Mouse (Mus musculus) midbrain, embryonic 15.5 days (tissue): ENCODE measurements around the gene Mlh1. TPM values are rescaled to one million over a fixed set of nuclear protein-coding genes. Genes with fewer than 3 reads are reported as not detected.

Experiments
- ATAC-seq: fragments of 200-750 bp; cut with Nextera tagmentation; replicated peaks from 2 replicates; pipeline ENCODE4 v1.8.0; 2017; ENCODE audit warnings: moderate TSS enrichment
- H3K27ac ChIP-seq: fragments of 300-500 bp; sonication (generic); 2 replicates; pipeline ENCODE4 v1.5.1; 2015; ENCODE audit warnings: mild to moderate bottlenecking, inconsistent platforms
- H3K27me3 ChIP-seq: fragments of 300-500 bp; sonication (generic); replicated peaks from 2 replicates; pipeline ENCODE4 v1.6.1; 2015; ENCODE audit warnings: inconsistent platforms
- H3K36me3 ChIP-seq: fragments of 300-500 bp; sonication (generic); replicated peaks from 2 replicates; pipeline ENCODE4 v1.6.1; 2015; ENCODE audit warnings: inconsistent platforms
- H3K4me1 ChIP-seq: fragments of 300-500 bp; sonication (generic); 2 replicates; pipeline ENCODE4 v1.6.1; 2015; ENCODE audit warnings: inconsistent platforms
- H3K4me2 ChIP-seq: fragments of 300-500 bp; sonication (generic); 2 replicates; pipeline ENCODE4 v1.6.1; 2015; ENCODE audit warnings: inconsistent platforms, mild to moderate bottlenecking, moderate library complexity
- H3K4me3 ChIP-seq: fragments of 300-500 bp; sonication (generic); 2 replicates; pipeline ENCODE4 v1.5.1; 2015; ENCODE audit warnings: mild to moderate bottlenecking, inconsistent platforms
- H3K9ac ChIP-seq: fragments of 300-500 bp; sonication (generic); 2 replicates; pipeline ENCODE4 v1.6.1; 2015; ENCODE audit warnings: mild to moderate bottlenecking, inconsistent platforms
- H3K9me3 ChIP-seq: fragments of 300-500 bp; sonication (generic); 2 replicates; pipeline ENCODE4 v1.6.1; 2016; ENCODE audit warnings: inconsistent platforms
- WGBS: fragments of 180-500 bp; shearing (Covaris S2); methylation state at CpG from one replicate; pipeline ENCODE4 v1.1.7; 2015; ENCODE audit warnings: mixed read lengths; 5-methylcytosine and 5-hydroxymethylcytosine counted together
- polyA plus RNA-seq: library from polyadenylated mRNA; unstranded; fragments of >200 nt; fragmentation: Nextera tagmentation; extraction: Ambion mirVana; gene quantifications from 2 replicates; pipeline ENCODE4 v1.2.1, GENCODE M21; 2015

Mlh1 gene
- polyA plus RNA-seq, 1 experiment from 2014 or later, result 31.3 TPM

DNA sequence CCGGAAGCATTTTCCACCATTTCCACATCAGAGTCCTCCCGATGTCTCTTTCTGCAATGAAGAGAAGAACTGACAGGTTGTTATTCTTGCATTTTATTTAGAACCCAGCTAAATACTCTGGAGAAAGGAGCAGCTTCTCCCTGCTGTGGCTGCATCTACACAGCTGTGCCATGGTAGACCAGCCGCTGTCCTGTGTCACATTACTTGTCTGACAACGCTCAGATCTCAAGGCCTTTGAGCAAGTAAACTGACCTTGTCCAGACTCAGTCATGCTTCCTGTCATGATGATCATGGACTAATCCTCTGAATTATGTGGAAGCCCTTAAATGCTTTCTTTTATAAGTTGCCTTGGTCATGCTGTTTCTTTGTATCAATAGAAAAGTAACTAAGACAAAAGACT, 31.8 kb downstream of the Mlh1 start:
- no peak for ATAC-seq
- no peaks in the 10 kb centered on the region for H3K27me3 ChIP-seq
- no peaks in the 10 kb centered on the region for H3K4me1 ChIP-seq
- no peak overlapping the region for H3K27ac ChIP-seq
- H3K36me3 ChIP-seq, result peaks cover 38% of the 10 kb centered on the region; the same call in 1 of the 2 replicates
- no peaks in the 10 kb centered on the region for H3K9me3 ChIP-seq
- no peak overlapping the region for H3K4me2 ChIP-seq
- H3K4me3 ChIP-seq, result no peak overlapping the region
- 59% methylated on average over 4 of the region's 4 CpGs for WGBS
- H3K9ac ChIP-seq, result no peak overlapping the region

DNA sequence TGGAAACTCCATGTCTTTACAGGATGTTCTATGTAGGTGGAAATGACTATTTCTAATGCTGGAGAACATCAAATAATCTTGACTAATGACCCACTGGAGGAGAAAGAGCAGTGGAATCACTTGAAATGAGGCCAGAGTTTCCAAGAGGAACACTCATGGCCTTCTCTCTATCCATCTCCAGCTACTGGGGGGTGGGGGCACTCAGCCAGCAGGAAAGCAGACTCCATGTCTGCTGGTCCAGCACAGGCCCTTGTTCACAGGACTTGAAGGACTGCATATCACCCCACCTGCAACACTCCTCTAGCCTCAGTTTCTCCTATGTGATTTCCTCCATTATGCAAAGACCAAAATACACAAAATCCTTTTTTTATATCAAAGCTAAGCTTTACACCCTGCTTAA, 33.9 kb downstream of the Mlh1 start:
- Histone ChIP-seq H3K9me3 (no peaks in the 10 kb centered on the region), H3K4me2 (no peak overlapping the region), H3K9ac (no peak overlapping the region), H3K4me1 (no peaks in the 10 kb centered on the region), H3K36me3 (peaks cover 46% of the 10 kb centered on the region; the same call in 1 of the 2 replicates), H3K27ac (no peak overlapping the region), H3K27me3 (no peaks in the 10 kb centered on the region), H3K4me3 (no peak overlapping the region)
- no peak for ATAC-seq

DNA sequence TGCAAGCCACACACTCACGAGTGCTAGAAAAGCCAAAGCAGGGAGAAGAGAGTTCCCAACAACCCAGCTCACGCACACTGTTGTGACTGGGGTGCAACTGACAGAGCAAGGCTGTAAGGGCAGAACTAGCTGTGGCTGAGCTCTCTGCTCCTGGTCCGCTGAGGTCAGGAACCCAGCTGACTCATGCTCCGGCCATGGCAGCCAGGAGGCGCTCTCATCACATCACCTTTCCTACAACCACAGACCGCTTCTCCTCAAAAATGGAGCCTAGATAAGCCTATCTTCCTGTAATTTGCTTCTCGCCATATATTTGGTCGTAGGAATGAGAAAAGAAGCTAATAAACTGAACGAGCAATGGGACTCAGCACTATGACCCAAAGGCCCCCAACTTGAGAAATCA, 36.9 kb downstream of the Mlh1 start:
- Histone ChIP-seq H3K9ac (no peak overlapping the region), H3K4me2 (no peak overlapping the region), H3K4me1 (no peaks in the 10 kb centered on the region), H3K4me3 (no peak overlapping the region), H3K27me3 (no peaks in the 10 kb centered on the region), H3K27ac (no peak overlapping the region), H3K36me3 (peaks cover 50% of the 10 kb centered on the region; the same call in 1 of the 2 replicates), H3K9me3 (no peaks in the 10 kb centered on the region)
- 91% methylated on average over 9 of the region's 9 CpGs for WGBS
- ATAC-seq, result no peak

DNA sequence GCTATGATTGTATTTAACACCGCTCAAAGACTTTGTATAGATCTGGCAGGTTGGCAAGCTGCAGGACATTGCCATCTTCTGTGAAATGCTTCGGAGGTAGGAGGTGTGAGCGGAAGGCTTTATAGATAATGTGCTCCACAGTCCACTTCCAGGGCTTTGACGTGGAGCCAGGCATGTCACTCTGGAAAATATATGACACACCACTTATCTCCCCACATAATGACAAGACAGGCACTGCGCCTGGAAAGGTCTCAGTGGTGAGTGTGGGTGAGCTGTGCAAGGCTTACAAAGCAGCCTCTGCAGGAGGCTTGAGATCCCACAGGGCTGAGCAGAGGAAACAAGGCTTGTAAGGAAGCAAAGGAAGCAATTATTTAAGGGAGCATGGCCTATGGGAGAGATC, 43.1 kb downstream of the Mlh1 start:
- Histone ChIP-seq H3K27me3 (no peaks in the 10 kb centered on the region), H3K4me2 (no peak overlapping the region), H3K9me3 (no peaks in the 10 kb centered on the region), H3K9ac (no peak overlapping the region), H3K4me3 (no peak overlapping the region), H3K27ac (no peak overlapping the region), H3K36me3 (peaks cover 38% of the 10 kb centered on the region), H3K4me1 (no peaks in the 10 kb centered on the region)
- 93% methylated on average over 5 of the region's 5 CpGs for WGBS
- ATAC-seq, result no peak

DNA sequence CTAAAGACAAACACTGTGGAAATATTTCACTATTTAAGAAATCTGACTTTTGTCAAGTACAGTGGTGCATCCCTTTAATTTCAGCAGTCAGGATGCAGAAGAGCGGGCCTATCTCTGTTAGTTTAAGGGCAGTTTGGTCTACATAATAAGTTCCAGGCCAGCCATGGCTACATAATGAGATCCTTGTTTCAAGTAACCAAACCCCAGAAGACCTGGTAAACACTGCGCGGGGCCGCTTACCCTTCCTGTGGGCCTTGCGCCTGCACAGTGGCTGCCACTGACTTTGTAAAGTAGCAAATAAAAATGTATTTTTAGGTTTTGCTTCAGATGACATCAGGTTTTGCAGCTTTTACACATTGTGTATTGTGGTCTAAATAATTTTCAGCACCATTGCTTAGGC, 48.2 kb downstream of the Mlh1 start:
- no peaks in the 10 kb centered on the region for H3K4me1 ChIP-seq
- no peak overlapping the region for H3K4me2 ChIP-seq
- no peaks in the 10 kb centered on the region for H3K9me3 ChIP-seq
- no peak overlapping the region for H3K9ac ChIP-seq
- no peaks in the 10 kb centered on the region for H3K27me3 ChIP-seq
- H3K27ac ChIP-seq, result no peak overlapping the region
- no peak for ATAC-seq
- 97% methylated on average over 5 of the region's 5 CpGs for WGBS
- H3K36me3 ChIP-seq, result peaks cover 34% of the 10 kb centered on the region
- no peak overlapping the region for H3K4me3 ChIP-seq

DNA sequence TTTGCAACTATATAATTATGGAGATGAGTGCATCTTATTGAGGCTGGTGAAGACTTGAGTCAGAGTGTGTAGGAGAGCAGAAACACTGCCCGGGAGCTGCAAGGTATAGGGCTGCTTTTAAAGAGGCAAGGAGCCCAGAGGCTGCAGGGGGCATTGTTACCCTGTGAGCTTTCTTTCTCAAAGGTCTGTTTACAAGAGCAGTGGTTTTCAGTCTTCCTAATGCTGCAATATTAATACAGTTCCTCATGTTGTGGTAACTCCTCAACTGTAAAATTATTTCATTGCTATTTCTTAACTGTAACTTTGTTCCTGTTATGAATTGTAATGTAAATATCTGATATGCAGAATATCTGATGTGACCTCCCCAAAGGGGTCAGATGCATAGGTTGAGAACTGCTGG, 50.0 kb downstream of the Mlh1 start:
- ATAC-seq, result no peak
- no peaks in the 10 kb centered on the region for H3K27me3 ChIP-seq
- 87% methylated on average over 1 of the region's 1 CpGs for WGBS
- peaks cover 33% of the 10 kb centered on the region for H3K36me3 ChIP-seq
- H3K27ac ChIP-seq, result no peak overlapping the region
- H3K4me1 ChIP-seq, result no peaks in the 10 kb centered on the region
- H3K4me3 ChIP-seq, result no peak overlapping the region
- H3K9ac ChIP-seq, result no peak overlapping the region
- no peak overlapping the region for H3K4me2 ChIP-seq
- no peaks in the 10 kb centered on the region for H3K9me3 ChIP-seq

DNA sequence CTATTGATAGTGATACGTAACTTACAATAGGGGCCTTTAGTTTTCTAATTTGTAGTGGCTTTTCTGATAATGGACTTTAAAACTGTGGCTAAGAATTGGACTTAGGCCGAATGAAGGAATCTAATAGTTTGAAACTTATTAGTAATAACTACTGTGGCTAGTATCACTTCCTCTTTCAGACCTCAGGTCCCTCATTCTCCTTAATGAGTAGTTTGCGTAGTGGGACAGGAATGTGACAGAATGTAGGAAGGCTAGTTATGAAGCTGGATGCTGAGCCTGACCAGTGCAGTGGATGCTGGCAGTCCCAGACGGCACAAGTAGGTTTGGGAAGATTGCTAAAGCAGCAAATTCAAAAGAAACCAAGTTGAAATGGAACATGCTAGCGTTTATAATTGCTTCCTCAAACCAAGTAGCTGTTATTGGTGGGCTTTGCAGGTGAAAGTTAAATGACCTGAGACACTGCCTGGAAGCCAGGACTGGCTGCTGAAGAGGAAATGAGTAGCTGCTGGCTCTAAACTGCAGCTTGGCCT, 51.0 kb downstream of the Mlh1 start:
- no peak overlapping the region for H3K9ac ChIP-seq
- WGBS, result 92% methylated on average over 5 of the region's 5 CpGs
- no peaks in the 10 kb centered on the region for H3K9me3 ChIP-seq
- no peak overlapping the region for H3K4me3 ChIP-seq
- peaks cover 30% of the 10 kb centered on the region for H3K36me3 ChIP-seq
- H3K27ac ChIP-seq, result no peak overlapping the region
- H3K4me1 ChIP-seq, result no peaks in the 10 kb centered on the region
- no peak overlapping the region for H3K4me2 ChIP-seq
- no peaks in the 10 kb centered on the region for H3K27me3 ChIP-seq
- ATAC-seq, result no peak

DNA sequence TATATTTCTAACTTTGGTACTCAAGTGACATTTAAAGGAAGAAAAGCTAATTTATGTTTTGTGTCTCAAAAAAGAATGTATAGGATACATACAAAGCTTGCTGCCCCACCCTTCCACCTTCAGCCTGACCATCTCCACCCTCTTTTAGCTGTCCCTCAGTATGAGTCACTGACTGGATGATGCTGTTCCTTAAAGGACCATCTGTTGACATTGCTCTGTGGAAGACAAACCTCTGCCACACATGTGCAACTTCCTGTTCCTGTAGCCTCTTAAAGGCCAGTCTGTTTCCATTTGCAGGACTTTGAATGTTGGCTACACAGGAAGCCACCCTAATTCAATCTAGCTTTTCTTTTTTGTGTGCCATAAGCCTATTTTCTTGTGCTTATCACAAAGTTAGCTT, 55.2 kb downstream of the Mlh1 start:
- Histone ChIP-seq H3K27me3 (no peaks in the 10 kb centered on the region), H3K4me1 (no peaks in the 10 kb centered on the region), H3K4me2 (no peak overlapping the region), H3K27ac (no peak overlapping the region), H3K4me3 (no peak overlapping the region), H3K36me3 (peaks cover 16% of the 10 kb centered on the region; the same call in 1 of the 2 replicates), H3K9me3 (no peaks in the 10 kb centered on the region), H3K9ac (no peak overlapping the region)
- no peak for ATAC-seq

DNA sequence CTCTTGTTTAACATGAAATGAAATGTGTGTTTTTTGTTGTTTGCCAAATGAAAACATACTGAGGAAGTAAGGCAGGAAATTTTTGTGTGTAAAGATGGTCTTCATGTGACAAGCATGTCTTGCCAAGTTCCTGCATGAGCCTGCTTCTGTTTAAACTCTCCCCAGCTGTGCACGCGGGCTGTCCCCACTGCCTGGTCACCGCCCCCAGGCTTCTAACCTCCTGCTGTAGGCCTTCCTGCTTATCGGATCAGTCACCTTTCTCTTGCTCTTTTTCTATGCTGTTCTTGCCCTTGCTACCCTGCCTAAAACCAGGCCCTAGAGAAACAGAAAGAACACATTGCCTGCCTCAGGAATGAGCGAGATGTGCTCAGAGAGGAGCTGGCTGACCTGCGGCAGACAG, 58.1 kb downstream of the Mlh1 start:
- WGBS, result 76% methylated on average over 6 of the region's 6 CpGs
- Histone ChIP-seq H3K4me2 (no peak overlapping the region), H3K4me3 (no peak overlapping the region), H3K9ac (no peak overlapping the region), H3K36me3 (peaks cover 8% of the 10 kb centered on the region; the same call in 1 of the 2 replicates), H3K9me3 (no peaks in the 10 kb centered on the region), H3K27me3 (no peaks in the 10 kb centered on the region), H3K27ac (no peak overlapping the region), H3K4me1 (no peaks in the 10 kb centered on the region)
- ATAC-seq, result no peak

DNA sequence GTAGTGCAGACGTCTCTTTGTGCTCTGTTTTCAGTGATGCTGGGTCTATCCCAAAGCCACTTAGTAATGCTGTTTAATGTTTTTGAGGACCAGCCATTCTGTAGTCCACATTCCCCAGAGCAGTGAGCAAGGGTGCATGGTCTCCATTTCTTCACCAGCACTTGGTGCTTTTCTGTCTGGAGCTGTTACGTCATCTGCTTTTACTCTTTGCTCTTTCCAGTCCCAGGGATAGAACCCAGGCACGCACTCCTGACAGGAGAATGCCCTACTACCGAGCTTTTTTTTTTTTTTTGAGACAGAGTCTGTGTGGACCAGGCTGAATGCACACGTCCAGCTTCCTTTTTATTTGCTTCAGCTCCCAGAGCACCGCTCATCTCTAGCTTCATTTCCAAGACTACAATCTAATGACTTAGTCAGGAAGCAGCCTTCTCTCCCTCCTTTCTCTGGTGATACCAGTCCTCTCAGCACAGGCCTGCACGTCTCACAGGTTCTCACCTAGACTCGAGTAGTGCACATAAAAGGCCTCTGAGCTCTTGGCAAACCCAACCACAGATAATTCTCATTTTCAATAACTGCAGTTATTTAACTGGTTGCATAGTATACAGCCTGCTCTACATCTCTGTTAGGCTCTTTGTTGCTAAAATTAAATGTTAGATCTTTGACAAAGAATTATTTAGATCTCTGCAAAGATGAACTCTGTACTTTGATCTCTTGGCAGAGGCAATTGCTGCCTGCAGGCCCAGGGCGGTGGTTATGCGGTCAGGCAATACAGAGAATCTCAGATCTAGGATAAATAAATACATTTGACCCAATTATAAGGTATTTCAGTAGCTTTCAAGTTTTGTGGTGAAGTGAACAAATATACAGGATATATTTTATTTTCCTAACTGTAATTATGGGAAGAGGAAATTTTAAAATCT, 60.2 kb downstream of the Mlh1 start:
- no peak overlapping the region for H3K4me2 ChIP-seq
- no peak overlapping the region for H3K9ac ChIP-seq
- 84% methylated on average over 10 of the region's 10 CpGs for WGBS
- no peaks in the 10 kb centered on the region for H3K4me1 ChIP-seq
- no peaks in the 10 kb centered on the region for H3K9me3 ChIP-seq
- no peak overlapping the region for H3K4me3 ChIP-seq
- no peak overlapping the region for H3K27ac ChIP-seq
- no peaks in the 10 kb centered on the region for H3K27me3 ChIP-seq
- peaks cover 6% of the 10 kb centered on the region; the same call in 1 of the 2 replicates for H3K36me3 ChIP-seq
- no peak for ATAC-seq

DNA sequence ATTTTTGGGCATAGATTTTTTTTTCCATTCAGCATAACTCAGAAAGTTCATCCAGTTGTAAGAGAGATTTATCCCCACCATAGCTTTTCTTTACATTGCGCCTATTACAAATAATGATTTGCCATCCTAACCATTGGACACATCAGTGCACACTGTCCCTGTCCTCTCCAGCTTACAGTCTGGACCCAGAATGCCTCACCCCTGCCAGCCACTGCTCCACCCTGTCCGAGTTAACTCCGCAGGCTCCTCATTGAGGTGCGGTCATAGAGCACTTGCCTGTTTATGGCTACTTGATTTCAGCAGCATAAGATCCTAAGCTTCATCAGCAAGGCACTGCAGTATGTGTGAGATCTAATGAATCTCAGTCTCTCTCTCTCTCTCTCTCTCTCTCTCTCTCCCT, 61.2 kb downstream of the Mlh1 start:
- no peak overlapping the region for H3K4me3 ChIP-seq
- 91% methylated on average over 4 of the region's 4 CpGs for WGBS

DNA sequence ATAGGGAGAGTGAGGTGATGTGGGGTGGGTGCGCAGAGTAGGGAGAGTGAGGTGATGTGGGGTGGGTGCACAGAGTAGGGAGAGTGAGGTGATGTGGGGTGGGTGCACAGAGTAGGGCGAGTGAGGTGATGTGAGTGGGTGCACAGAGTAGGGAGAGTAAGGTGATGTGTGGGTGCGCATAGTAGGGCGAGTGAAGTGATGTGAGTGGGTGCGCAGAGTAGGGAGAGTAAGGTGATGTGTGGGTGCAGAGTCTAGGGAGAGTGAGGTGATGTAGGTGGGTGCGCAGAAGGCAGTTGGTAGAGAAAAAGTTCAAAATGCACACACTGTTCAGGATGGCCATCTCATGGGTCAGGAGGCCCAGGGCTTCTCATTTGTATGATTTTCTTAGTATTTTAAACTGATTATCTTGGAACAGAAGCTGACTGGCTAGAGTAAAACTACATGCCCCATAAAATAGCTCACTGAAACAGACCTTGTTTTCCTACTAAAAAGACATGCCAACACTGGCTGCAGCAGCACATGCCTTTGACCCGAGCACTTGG, 62.4 kb downstream of the Mlh1 start:
- Histone ChIP-seq H3K27me3 (no peaks in the 10 kb centered on the region), H3K27ac (no peak overlapping the region), H3K4me1 (no peaks in the 10 kb centered on the region), H3K4me2 (no peak overlapping the region), H3K9ac (no peak overlapping the region), H3K36me3 (peaks cover 8% of the 10 kb centered on the region; the same call in 1 of the 2 replicates), H3K4me3 (no peak overlapping the region), H3K9me3 (no peaks in the 10 kb centered on the region)
- ATAC-seq, result no peak
- 94% methylated on average over 7 of the region's 7 CpGs for WGBS

More for the DNA sequence above, 61.2 kb downstream of the Mlh1 start:
- H3K27ac ChIP-seq, result no peak overlapping the region
- H3K36me3 ChIP-seq, result peaks cover 8% of the 10 kb centered on the region; the same call in 1 of the 2 replicates
- no peak for ATAC-seq
- H3K4me1 ChIP-seq, result no peaks in the 10 kb centered on the region
- H3K27me3 ChIP-seq, result no peaks in the 10 kb centered on the region
- no peak overlapping the region for H3K4me2 ChIP-seq
- no peaks in the 10 kb centered on the region for H3K9me3 ChIP-seq
- H3K9ac ChIP-seq, result no peak overlapping the region
